Comparison of ENCODE assay signal across 26 mouse cellular contexts in the genomic region with DNA sequence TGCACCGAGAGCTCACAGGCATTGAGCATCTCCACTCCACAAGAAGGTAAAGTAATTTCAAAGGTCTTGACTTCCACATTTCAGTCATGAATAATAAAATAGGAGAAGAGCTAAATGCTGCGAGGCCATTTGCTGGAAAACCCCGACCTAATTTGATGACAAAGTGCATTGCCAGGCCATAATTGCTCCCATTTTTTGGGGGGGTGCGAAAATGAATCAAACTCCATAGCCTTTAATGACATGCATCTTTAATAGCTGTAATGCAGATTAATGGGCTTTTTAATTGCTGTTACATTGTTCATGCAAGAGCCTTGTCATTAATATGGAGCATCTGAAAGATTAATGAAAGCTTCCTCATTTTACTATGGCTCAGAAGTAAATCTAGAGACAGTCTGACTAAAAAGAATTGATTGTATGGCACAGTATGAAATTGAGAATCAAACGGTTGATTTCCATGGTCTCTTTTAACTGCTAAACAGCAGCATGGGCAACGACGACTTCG.
DNase-seq lines count a peak whose midpoint lies in the region; ATAC-seq lines count a peak whose summit lies in the region.
"Had no signal": no experiment of that assay in that cellular context is flagged by ENCODE, and none has a peak within 500 bp of the region (broad histone marks: within the 10 kb centered on the region; RNA-seq: fewer than 3 reads in every experiment).

No protein-coding gene starts in this region.

- no peak overlapping the region for H3K27ac ChIP-seq in forebrain, embryonic 16.5 days (ENCODE audit: low read length)
- H3K27ac ChIP-seq in forebrain, embryonic 10.5 days, result no peak overlapping the region
- H3K27ac ChIP-seq in hindbrain, embryonic 15.5 days (replicated peaks), result no peak overlapping the region
- no peak overlapping the region for H3K27ac ChIP-seq in hindbrain, embryonic 16.5 days (ENCODE audit: low read depth, low read length)
- H3K27ac ChIP-seq in neural tube, embryonic 11.5 days (ENCODE audit: low read depth, low read length), result no peak overlapping the region
- H3K27ac ChIP-seq: embryonic facial prominence, embryonic 13.5 days; heart, embryonic 10.5 days; heart, embryonic 15.5 days; limb, embryonic 10.5 days; limb, embryonic 15.5 days; liver, embryonic 13.5 days had no signal

- peak; percentile 31; the same call in 1 of the 2 replicates for ATAC-seq in forebrain, embryonic 16.5 days
- no peak for ATAC-seq in hindbrain, embryonic 15.5 days (ENCODE audit: low FRiP score, low read depth)
- ATAC-seq in hindbrain, embryonic 16.5 days, result no peak
- ATAC-seq in neural tube, embryonic 11.5 days (ENCODE audit: insufficient read depth, low FRiP score, low TSS enrichment), result peak; percentile 23; the same call in 1 of the 2 replicates
- ATAC-seq in CD4-positive, CD25-positive, alpha-beta regulatory T cell, adult 4 months, result no peak
- ATAC-seq: lung, postnatal 0 days had no signal

- no peaks in the 10 kb centered on the region for H3K9me3 ChIP-seq in forebrain, embryonic 16.5 days (ENCODE audit: control insufficient read depth, low read length)
- no peaks in the 10 kb centered on the region for H3K9me3 ChIP-seq in forebrain, embryonic 10.5 days
- no peaks in the 10 kb centered on the region for H3K9me3 ChIP-seq in hindbrain, embryonic 15.5 days
- no peaks in the 10 kb centered on the region for H3K9me3 ChIP-seq in hindbrain, embryonic 16.5 days (ENCODE audit: control insufficient read depth, low read length)
- no peaks in the 10 kb centered on the region for H3K9me3 ChIP-seq in neural tube, embryonic 11.5 days (ENCODE audit: control insufficient read depth, low read length)
- H3K9me3 ChIP-seq: embryonic facial prominence, embryonic 13.5 days; heart, embryonic 10.5 days; heart, embryonic 15.5 days; limb, embryonic 10.5 days; limb, embryonic 15.5 days; liver, embryonic 13.5 days had no signal

- H3K9ac ChIP-seq in forebrain, embryonic 16.5 days (replicated peaks; ENCODE audit: low read depth, low read length), result no peak overlapping the region
- no peak overlapping the region for H3K9ac ChIP-seq in hindbrain, embryonic 15.5 days
- H3K9ac ChIP-seq in hindbrain, embryonic 16.5 days (ENCODE audit: low read depth, low read length), result no peak overlapping the region
- no peak overlapping the region for H3K9ac ChIP-seq in neural tube, embryonic 11.5 days (ENCODE audit: low read length)
- H3K9ac ChIP-seq: embryonic facial prominence, embryonic 13.5 days; heart, embryonic 15.5 days; limb, embryonic 15.5 days; liver, embryonic 13.5 days had no signal

- no peaks in the 10 kb centered on the region for H3K27me3 ChIP-seq in forebrain, embryonic 16.5 days (replicated peaks; ENCODE audit: control insufficient read depth, insufficient read depth, low read length)
- H3K27me3 ChIP-seq in forebrain, embryonic 10.5 days (ENCODE audit: poor library complexity, severe bottlenecking), result no peaks in the 10 kb centered on the region
- H3K27me3 ChIP-seq in hindbrain, embryonic 15.5 days, result no peaks in the 10 kb centered on the region
- no peaks in the 10 kb centered on the region for H3K27me3 ChIP-seq in hindbrain, embryonic 16.5 days (replicated peaks; ENCODE audit: control insufficient read depth, insufficient read depth, low read length)
- no peaks in the 10 kb centered on the region for H3K27me3 ChIP-seq in neural tube, embryonic 11.5 days (ENCODE audit: control insufficient read depth, insufficient read depth, low read length)
- H3K27me3 ChIP-seq: embryonic facial prominence, embryonic 13.5 days; heart, embryonic 15.5 days; limb, embryonic 15.5 days; liver, embryonic 13.5 days had no signal

- H3K4me2 ChIP-seq in forebrain, embryonic 16.5 days (ENCODE audit: low read length), result no peak overlapping the region
- H3K4me2 ChIP-seq in hindbrain, embryonic 15.5 days, result peak overlapping the region; percentile 7; the same call in 1 of the 2 replicates
- no peak overlapping the region for H3K4me2 ChIP-seq in hindbrain, embryonic 16.5 days (ENCODE audit: low read length)
- H3K4me2 ChIP-seq in neural tube, embryonic 11.5 days (ENCODE audit: low read depth), result no peak overlapping the region
- H3K4me2 ChIP-seq: embryonic facial prominence, embryonic 13.5 days; heart, embryonic 15.5 days; limb, embryonic 15.5 days; liver, embryonic 13.5 days had no signal

- H3K4me1 ChIP-seq in forebrain, embryonic 16.5 days (replicated peaks; ENCODE audit: control insufficient read depth, insufficient read depth, low read length), result peaks cover 6% of the 10 kb centered on the region; the same call in 1 of the 2 replicates
- 0 out of 2 replicates have a peak, but pooled peaks cover 5% of the 10 kb centered on the region for H3K4me1 ChIP-seq in forebrain, embryonic 10.5 days
- 0 out of 2 replicates have a peak, but pooled peaks cover 4% of the 10 kb centered on the region for H3K4me1 ChIP-seq in hindbrain, embryonic 15.5 days (replicated peaks)
- H3K4me1 ChIP-seq in hindbrain, embryonic 16.5 days (ENCODE audit: control insufficient read depth, insufficient read depth, low read depth, low read length), result no peaks in the 10 kb centered on the region
- no peaks in the 10 kb centered on the region for H3K4me1 ChIP-seq in neural tube, embryonic 11.5 days (ENCODE audit: control insufficient read depth, insufficient read depth, low read length)
- H3K4me1 ChIP-seq: embryonic facial prominence, embryonic 13.5 days; heart, embryonic 10.5 days; heart, embryonic 15.5 days; limb, embryonic 15.5 days; liver, embryonic 13.5 days had no signal

- no peaks in the 10 kb centered on the region for H3K36me3 ChIP-seq in forebrain, embryonic 16.5 days (ENCODE audit: control insufficient read depth, insufficient read depth)
- H3K36me3 ChIP-seq in forebrain, embryonic 10.5 days (replicated peaks), result no peaks in the 10 kb centered on the region
- no peaks in the 10 kb centered on the region for H3K36me3 ChIP-seq in hindbrain, embryonic 15.5 days
- no peaks in the 10 kb centered on the region for H3K36me3 ChIP-seq in hindbrain, embryonic 16.5 days (ENCODE audit: control insufficient read depth, insufficient read depth, low read length)
- no peaks in the 10 kb centered on the region for H3K36me3 ChIP-seq in neural tube, embryonic 11.5 days (ENCODE audit: control insufficient read depth, insufficient read depth, low read length)
- H3K36me3 ChIP-seq: embryonic facial prominence, embryonic 13.5 days; heart, embryonic 10.5 days; heart, embryonic 15.5 days; limb, embryonic 10.5 days; limb, embryonic 15.5 days; liver, embryonic 13.5 days had no signal

- 17% methylated on average over 8 of the region's 8 CpGs for WGBS in forebrain, embryonic 16.5 days
- 83% methylated on average over 8 of the region's 8 CpGs for WGBS in forebrain, embryonic 10.5 days
- 35% methylated on average over 8 of the region's 8 CpGs for WGBS in hindbrain, embryonic 15.5 days
- WGBS in hindbrain, embryonic 16.5 days, result 33% methylated on average over 8 of the region's 8 CpGs
- 58% methylated on average over 8 of the region's 8 CpGs for WGBS in neural tube, embryonic 11.5 days

- no peak for DNase-seq in forebrain, embryonic 10.5 days (ENCODE audit: extremely low spot score, low spot score)
- DNase-seq in neural tube, embryonic 11.5 days (ENCODE audit: low spot score), result no peak
- DNase-seq in neural tube, embryonic 10.5 days (ENCODE audit: extremely low spot score, low spot score), result no peak
- DNase-seq in retina, embryonic 14.5 days (ENCODE audit: low spot score), result peak; percentile 24
- DNase-seq: adrenal gland, postnatal 25 days; cerebellum, adult 18-20 months; cerebellum, postnatal 10 days; gastrocnemius, postnatal 10 days; kidney, adult 11 months; kidney, postnatal 14 days; layer of hippocampus, adult 9-11 months; liver, embryonic 13.5 days; lung, adult 18-20 months; lung, postnatal 4 days; thymus, adult 2 months; thymus, postnatal 36 days had no signal

- H3K4me3 ChIP-seq in forebrain, embryonic 16.5 days (replicated peaks; ENCODE audit: low read length), result no peak overlapping the region
- no peak overlapping the region for H3K4me3 ChIP-seq in forebrain, embryonic 10.5 days
- no peak overlapping the region for H3K4me3 ChIP-seq in hindbrain, embryonic 15.5 days
- H3K4me3 ChIP-seq in hindbrain, embryonic 16.5 days (ENCODE audit: low read length), result no peak overlapping the region
- no peak overlapping the region for H3K4me3 ChIP-seq in neural tube, embryonic 11.5 days (ENCODE audit: low read depth, low read length)
- H3K4me3 ChIP-seq: embryonic facial prominence, embryonic 13.5 days; heart, embryonic 10.5 days; heart, embryonic 15.5 days; limb, embryonic 10.5 days; limb, embryonic 15.5 days; liver, embryonic 13.5 days had no signal

Comparison
In these comparisons a context has a peak if more than half of its experiments do, and no peak if none do; other contexts are left out.
1. ATAC-seq: peak in forebrain, embryonic 16.5 days (single experiment) and neural tube, embryonic 11.5 days (single experiment); none in hindbrain, embryonic 15.5 days (single experiment), hindbrain, embryonic 16.5 days (single experiment) and CD4-positive, CD25-positive, alpha-beta regulatory T cell, adult 4 months (single experiment).